Mouse (Mus musculus) stomach, embryonic 14.5 days (tissue): ENCODE results near the gene Spata31d1c. TPM values are rescaled to one million over a fixed set of nuclear protein-coding genes. Genes with fewer than 3 reads are reported as not detected.

Experiments used
- polyA plus RNA-seq: library from polyadenylated mRNA; unstranded; fragments of >200 nt; fragmentation: Nextera tagmentation; extraction: Ambion mirVana; gene quantifications from 2 replicates; pipeline ENCODE4 v1.2.1, GENCODE M21; 2014

Spata31d1c gene
- polyA plus RNA-seq, 1 experiment from 2014 or later: not detected

Other genes starting within 250 kb of the Spata31d1c start
- 0.62 and 0.95 TPM in 2 replicates for gene Cntnap3, start 129.1 kb upstream of the Spata31d1c start, polyA plus RNA-seq
- gene Spata31, start 115.7 kb upstream of the Spata31d1c start, polyA plus RNA-seq: not detected in 2 replicates
- not detected in 2 replicates for gene Prss47, start 19.7 kb downstream of the Spata31d1c start, polyA plus RNA-seq
- gene Mfsd14b, start 79.9 kb downstream of the Spata31d1c start, polyA plus RNA-seq: 56.2 and 62.3 TPM in 2 replicates
- gene Olfr465-ps1, start 105.0 kb downstream of the Spata31d1c start, polyA plus RNA-seq: not detected in 2 replicates
- gene Olfr466, start 117.2 kb downstream of the Spata31d1c start, polyA plus RNA-seq: not detected in 2 replicates
- gene Nlrp4f, start 172.9 kb downstream of the Spata31d1c start, polyA plus RNA-seq: not detected in 2 replicates
- not detected in 2 replicates for gene Gm10775, start 226.5 kb downstream of the Spata31d1c start, polyA plus RNA-seq
- 22.0 and 23.3 TPM in 2 replicates for gene Zfp369, start 245.8 kb downstream of the Spata31d1c start, polyA plus RNA-seq